Mouse (Mus musculus) neural tube, embryonic 15.5 days (tissue): ENCODE data around the gene Sde2. TPM values are rescaled to one million over a fixed set of nuclear protein-coding genes. Genes with fewer than 3 reads are reported as not detected.

ENCODE experiments used
- ATAC-seq: fragments of 200-750 bp; cut with Nextera tagmentation; 2 replicates; pipeline ENCODE4 v1.8.0; 2017; ENCODE audit warnings: mild to moderate bottlenecking, moderate TSS enrichment, moderate library complexity; ENCODE audit not compliant: low FRiP score
- H3K27ac ChIP-seq: fragments of 300-500 bp; sonication (generic); replicated peaks from 2 replicates; pipeline ENCODE4 v1.5.1; 2015; ENCODE audit warnings: mild to moderate bottlenecking, inconsistent platforms
- H3K27me3 ChIP-seq: fragments of 300-500 bp; sonication (generic); replicated peaks from 2 replicates; pipeline ENCODE4 v1.6.1; 2015; ENCODE audit warnings: inconsistent platforms
- H3K36me3 ChIP-seq: fragments of 300-500 bp; sonication (generic); 2 replicates; pipeline ENCODE4 v1.6.1; 2015; ENCODE audit warnings: inconsistent platforms
- H3K4me1 ChIP-seq: fragments of 300-500 bp; sonication (generic); 2 replicates; pipeline ENCODE4 v1.6.1; 2015; ENCODE audit warnings: inconsistent platforms
- H3K4me2 ChIP-seq: fragments of 300-500 bp; sonication (generic); 2 replicates; pipeline ENCODE4 v1.6.1; 2015; ENCODE audit warnings: inconsistent platforms, mild to moderate bottlenecking, moderate library complexity
- H3K4me3 ChIP-seq: fragments of 300-500 bp; sonication (generic); replicated peaks from 2 replicates; pipeline ENCODE4 v1.5.1; 2015; ENCODE audit warnings: mild to moderate bottlenecking, inconsistent platforms
- H3K9ac ChIP-seq: fragments of 300-500 bp; sonication (generic); replicated peaks from 2 replicates; pipeline ENCODE4 v1.6.1; 2015; ENCODE audit warnings: mild to moderate bottlenecking, inconsistent platforms
- H3K9me3 ChIP-seq: fragments of 300-500 bp; sonication (generic); replicated peaks from 2 replicates; pipeline ENCODE4 v1.6.1; 2016; ENCODE audit warnings: inconsistent platforms
- WGBS: fragments of 180-500 bp; shearing (Covaris S2); methylation state at CpG from one replicate; pipeline ENCODE4 v1.1.7; 2015; ENCODE audit warnings: mixed read lengths; 5-methylcytosine and 5-hydroxymethylcytosine counted together
- polyA plus RNA-seq: library from polyadenylated mRNA; unstranded; fragments of >200 nt; fragmentation: Nextera tagmentation; extraction: Ambion mirVana; gene quantifications from 2 replicates; pipeline ENCODE4 v1.2.1, GENCODE M21; 2015

Sde2 gene
- polyA plus RNA-seq, 1 experiment from 2014 or later = 28.0 TPM

DNA sequence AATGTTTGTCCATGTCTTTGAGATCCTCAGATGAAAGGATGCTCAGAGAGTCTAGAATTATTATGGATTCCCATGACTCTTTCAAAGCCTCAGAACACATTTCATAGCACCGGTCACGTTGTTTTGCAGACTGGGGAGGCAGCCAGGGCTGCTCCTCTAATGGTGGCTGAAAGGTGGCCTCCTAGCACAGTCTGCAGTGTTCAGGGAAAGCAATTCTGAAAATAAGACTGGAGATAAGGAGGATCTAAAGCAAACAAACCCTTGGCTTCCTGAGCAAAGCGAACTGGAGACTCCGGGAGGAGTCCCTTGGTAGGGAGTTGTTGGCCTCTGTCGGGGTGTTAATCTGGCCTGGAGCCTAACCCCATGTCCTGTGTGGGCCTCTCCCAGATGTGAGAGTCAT lies 13.7 kb upstream of the Sde2 start:
- no peak overlapping the region for H3K27ac ChIP-seq
- no peak overlapping the region for H3K4me2 ChIP-seq
- WGBS = 92% methylated on average over 5 of the region's 5 CpGs
- no peaks in the 10 kb centered on the region for H3K9me3 ChIP-seq
- no peaks in the 10 kb centered on the region for H3K4me1 ChIP-seq
- no peak for ATAC-seq
- H3K27me3 ChIP-seq = no peaks in the 10 kb centered on the region
- no peak overlapping the region for H3K4me3 ChIP-seq
- H3K36me3 ChIP-seq = no peaks in the 10 kb centered on the region
- H3K9ac ChIP-seq = no peak overlapping the region

- H3K27ac ChIP-seq = no peak overlapping the region
- no peaks in the 10 kb centered on the region for H3K9me3 ChIP-seq
- no peak for ATAC-seq
- 26% methylated on average over 6 of the region's 6 CpGs for WGBS
- no peak overlapping the region for H3K4me2 ChIP-seq
- no peak overlapping the region for H3K9ac ChIP-seq
- no peaks in the 10 kb centered on the region for H3K27me3 ChIP-seq
- no peaks in the 10 kb centered on the region for H3K4me1 ChIP-seq
- H3K36me3 ChIP-seq = no peaks in the 10 kb centered on the region
- no peak overlapping the region for H3K4me3 ChIP-seq
Measured at GRCm38 (mm10) chr1:180838014-180838413, 12.9 kb upstream of the Sde2 start.

DNA sequence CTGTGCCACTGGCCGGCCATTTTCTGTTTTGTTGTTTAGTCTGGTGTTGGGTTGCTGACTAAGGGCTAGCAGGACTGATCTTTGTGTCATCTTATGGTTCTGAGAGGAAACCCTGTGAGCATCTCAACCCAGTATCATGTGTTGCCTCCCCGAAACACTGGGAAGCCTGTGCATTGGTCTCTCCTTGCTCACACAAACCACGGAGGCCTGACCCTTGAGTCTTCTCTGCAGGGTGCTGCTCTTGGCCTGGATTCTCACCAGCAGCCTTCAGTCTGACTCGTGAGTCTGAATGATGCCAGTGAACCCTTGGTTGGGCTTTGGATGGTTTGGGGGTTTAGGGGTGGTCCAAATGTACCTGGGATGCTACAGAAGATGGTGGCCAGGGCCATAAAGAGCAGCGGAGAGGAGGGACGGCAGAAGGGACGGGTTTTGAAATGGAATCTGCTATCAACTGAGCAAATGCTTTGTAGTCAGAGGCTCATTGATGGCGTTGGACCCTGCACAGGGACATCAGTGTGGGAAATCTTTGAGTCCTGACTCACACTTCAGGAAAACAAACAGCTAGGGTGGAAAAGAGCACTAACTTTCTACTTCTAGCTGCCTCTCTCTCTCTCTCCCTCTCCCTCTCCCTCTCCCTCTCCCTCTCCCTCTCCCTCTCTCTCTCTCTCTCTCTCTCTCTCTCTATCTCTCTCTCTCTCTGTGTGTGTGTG lies 11.6 kb upstream of the Sde2 start:
- H3K36me3 ChIP-seq = no peaks in the 10 kb centered on the region
- H3K4me2 ChIP-seq = no peak overlapping the region
- no peak overlapping the region for H3K9ac ChIP-seq
- no peak overlapping the region for H3K27ac ChIP-seq
- ATAC-seq = no peak
- no peaks in the 10 kb centered on the region for H3K4me1 ChIP-seq
- 72% methylated on average over 8 of the region's 8 CpGs for WGBS
- no peak overlapping the region for H3K4me3 ChIP-seq
- no peaks in the 10 kb centered on the region for H3K9me3 ChIP-seq
- H3K27me3 ChIP-seq = no peaks in the 10 kb centered on the region

DNA sequence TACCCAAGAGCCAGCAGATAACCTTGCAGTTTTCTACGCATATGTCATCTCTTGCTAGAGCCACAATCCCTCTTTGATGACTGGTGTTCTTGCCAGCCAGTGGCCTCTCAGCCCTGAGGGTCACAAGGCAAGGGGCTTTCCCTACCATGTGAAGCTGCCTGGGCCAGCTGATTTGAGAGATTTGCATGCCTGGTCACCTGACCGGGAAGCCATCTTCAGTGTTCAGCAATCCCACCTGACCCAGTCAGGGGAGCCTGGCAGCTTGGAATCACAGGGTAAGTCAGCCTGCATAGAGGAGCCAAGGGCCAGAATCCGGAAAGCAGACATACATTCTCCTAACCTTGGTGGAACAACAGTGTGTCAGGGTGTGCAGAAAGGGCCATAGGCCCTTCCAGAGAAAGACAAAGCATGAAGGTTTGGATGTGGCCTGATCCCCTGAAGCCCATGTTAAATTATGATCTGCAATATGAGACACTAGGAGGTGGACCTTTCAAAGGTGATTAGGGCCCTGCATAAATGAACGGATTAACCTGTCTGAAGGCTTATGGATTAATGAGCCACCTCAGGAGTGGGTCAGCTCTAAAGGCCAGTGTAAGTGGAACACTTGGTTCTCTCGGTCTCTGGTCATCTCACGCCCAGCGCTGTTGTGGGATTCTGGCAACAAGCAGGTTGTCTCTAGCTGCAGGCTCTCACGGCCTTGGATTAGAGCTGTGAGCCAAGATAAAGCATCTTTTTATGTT lies 9.2 kb upstream of the Sde2 start:
- Histone ChIP-seq H3K4me1 (no peaks in the 10 kb centered on the region), H3K27ac (no peak overlapping the region), H3K9me3 (no peaks in the 10 kb centered on the region), H3K36me3 (no peaks in the 10 kb centered on the region), H3K4me2 (no peak overlapping the region), H3K27me3 (no peaks in the 10 kb centered on the region), H3K9ac (no peak overlapping the region), H3K4me3 (no peak overlapping the region)
- 91% methylated on average over 8 of the region's 8 CpGs for WGBS
- ATAC-seq = no peak

DNA sequence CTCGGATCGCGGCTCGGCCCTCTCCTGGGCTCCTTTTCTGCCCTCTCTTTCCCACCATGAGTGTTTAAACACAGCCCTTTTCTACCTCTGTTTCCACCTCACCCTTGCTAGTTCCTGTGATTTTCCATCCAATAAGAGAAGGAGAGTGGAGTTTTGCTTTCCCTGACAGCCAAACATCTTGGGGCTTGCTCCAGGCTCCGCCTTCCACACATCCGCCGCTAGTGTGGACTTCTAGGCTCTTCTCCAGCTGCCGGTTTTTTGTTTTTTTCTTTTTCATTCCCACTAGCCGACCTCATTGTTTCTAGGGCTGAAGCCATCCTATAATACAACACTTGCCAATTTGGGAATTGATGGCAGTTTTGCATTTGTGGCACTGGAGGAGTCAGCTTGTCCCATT lies 2.8 kb upstream of the Sde2 start:
- Histone ChIP-seq H3K4me1 (peaks cover 47% of the 10 kb centered on the region), H3K27ac (peak overlapping the region; percentile 99), H3K27me3 (no peaks in the 10 kb centered on the region), H3K4me2 (peak overlapping the region; percentile 55), H3K9ac (peak overlapping the region; percentile 56), H3K4me3 (peak overlapping the region; percentile 34), H3K9me3 (no peaks in the 10 kb centered on the region), H3K36me3 (no peaks in the 10 kb centered on the region)
- ATAC-seq = peak; percentile 56
- WGBS = 3% methylated on average over 9 of the region's 9 CpGs

- no peaks in the 10 kb centered on the region for H3K36me3 ChIP-seq
- peaks cover 50% of the 10 kb centered on the region for H3K4me1 ChIP-seq
- H3K27me3 ChIP-seq = no peaks in the 10 kb centered on the region
- H3K4me2 ChIP-seq = peak overlapping the region; percentile 55
- H3K27ac ChIP-seq = peak overlapping the region; percentile 99
- peak; percentile 28 for ATAC-seq
- peak overlapping the region; percentile 34 for H3K4me3 ChIP-seq
- 6% methylated on average over 11 of the region's 11 CpGs for WGBS
- peak overlapping the region; percentile 56 for H3K9ac ChIP-seq
- H3K9me3 ChIP-seq = no peaks in the 10 kb centered on the region
Measured at GRCm38 (mm10) chr1:180848511-180849241, 2.3 kb upstream of the Sde2 start.

GRCm38 (mm10) chr1:180849701-180850301 lies 1.1 kb upstream of the Sde2 start:
- peak; percentile 19; the same call in 1 of the 2 replicates for ATAC-seq
- Histone ChIP-seq H3K9ac (peak overlapping the region; percentile 69), H3K27me3 (no peaks in the 10 kb centered on the region), H3K36me3 (no peaks in the 10 kb centered on the region), H3K4me2 (peak overlapping the region; percentile 80), H3K27ac (peak overlapping the region; percentile 99), H3K4me1 (peaks cover 50% of the 10 kb centered on the region), H3K4me3 (peak overlapping the region; percentile 82), H3K9me3 (no peaks in the 10 kb centered on the region)
- WGBS = 16% methylated on average over 11 of the region's 11 CpGs

DNA sequence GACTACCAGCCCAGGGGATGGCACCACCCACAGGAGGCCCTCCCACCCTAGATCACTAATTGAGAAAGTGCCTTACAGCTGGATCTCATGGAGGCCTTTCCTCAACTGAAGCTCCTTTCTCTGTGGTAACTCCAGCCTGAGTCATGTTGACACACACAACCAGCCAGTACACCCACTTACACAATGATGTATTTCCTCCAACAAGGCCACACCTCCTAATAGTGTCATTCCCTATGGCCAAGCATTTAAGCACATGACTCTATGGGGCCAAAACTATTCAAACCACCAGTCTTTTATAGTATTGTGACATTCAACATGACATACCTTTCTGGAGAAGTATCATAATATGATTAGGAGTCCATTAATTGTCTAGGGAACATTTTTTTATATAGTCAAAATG lies 7.8 kb downstream of the Sde2 start:
- H3K36me3 ChIP-seq = peaks cover 77% of the 10 kb centered on the region
- H3K4me2 ChIP-seq = no peak overlapping the region
- H3K4me3 ChIP-seq = no peak overlapping the region

GRCm38 (mm10) chr1:180860030-180860429 lies 9.1 kb downstream of the Sde2 start:
- Histone ChIP-seq H3K27ac (no peak overlapping the region), H3K27me3 (no peaks in the 10 kb centered on the region), H3K9ac (no peak overlapping the region), H3K9me3 (no peaks in the 10 kb centered on the region), H3K36me3 (peaks cover 86% of the 10 kb centered on the region), H3K4me3 (no peak overlapping the region), H3K4me2 (no peak overlapping the region), H3K4me1 (0 out of 2 replicates have a peak, but pooled peaks cover 3% of the 10 kb centered on the region)
- 91% methylated on average over 6 of the region's 6 CpGs for whole genome bisulfite sequencing
- ATAC-seq = no peak

More for the DNA sequence above, 7.8 kb downstream of the Sde2 start:
- Histone ChIP-seq H3K27me3 (no peaks in the 10 kb centered on the region), H3K27ac (no peak overlapping the region), H3K9me3 (no peaks in the 10 kb centered on the region), H3K9ac (no peak overlapping the region), H3K4me1 (no peaks in the 10 kb centered on the region)
- no peak for ATAC-seq

GRCm38 (mm10) chr1:180863606-180864005 lies 12.7 kb downstream of the Sde2 start:
- peaks cover 89% of the 10 kb centered on the region for H3K36me3 ChIP-seq

GRCm38 (mm10) chr1:180866001-180866400 lies 15.1 kb downstream of the Sde2 start:
- H3K27me3 ChIP-seq = no peaks in the 10 kb centered on the region
- no peak overlapping the region for H3K27ac ChIP-seq
- 94% methylated on average over 7 of the region's 7 CpGs for WGBS
- no peaks in the 10 kb centered on the region for H3K9me3 ChIP-seq
- peaks cover 68% of the 10 kb centered on the region for H3K36me3 ChIP-seq
- H3K9ac ChIP-seq = no peak overlapping the region
- no peak for ATAC-seq
- H3K4me1 ChIP-seq = 0 out of 2 replicates have a peak, but pooled peaks cover 3% of the 10 kb centered on the region
- no peak overlapping the region for H3K4me2 ChIP-seq
- H3K4me3 ChIP-seq = no peak overlapping the region

More at GRCm38 (mm10) chr1:180863606-180864005, 12.7 kb downstream of the Sde2 start:
- WGBS = 12% methylated on average over 1 of the region's 1 CpGs
- no peak for ATAC-seq
- 0 out of 2 replicates have a peak, but pooled peaks cover 3% of the 10 kb centered on the region for H3K4me1 ChIP-seq
- no peak overlapping the region for H3K4me3 ChIP-seq
- H3K27me3 ChIP-seq = no peaks in the 10 kb centered on the region
- no peaks in the 10 kb centered on the region for H3K9me3 ChIP-seq
- H3K27ac ChIP-seq = no peak overlapping the region
- H3K9ac ChIP-seq = no peak overlapping the region
- no peak overlapping the region for H3K4me2 ChIP-seq
